Mouse (Mus musculus) olfactory bulb, adult 2 months (tissue): ENCODE data around the gene Rxfp4. TPM values are rescaled to one million over a fixed set of nuclear protein-coding genes. Genes with fewer than 3 reads are reported as not detected.

ENCODE experiments used
- H3K27ac ChIP-seq: fragments of 200-500 bp; 2 replicates; pipeline ENCODE4 v1.5.1; 2012; ENCODE audit warnings: low read depth, low read length; ENCODE audit not compliant: insufficient read depth
- H3K4me1 ChIP-seq: fragments of 200-500 bp; 2 replicates; pipeline ENCODE4 v1.6.1; 2012; ENCODE audit warnings: low read length; ENCODE audit not compliant: control insufficient read depth, insufficient read depth
- H3K4me3 ChIP-seq: fragments of 200-500 bp; 2 replicates; pipeline ENCODE4 v1.5.1; 2012; ENCODE audit warnings: mild to moderate bottlenecking, low read depth, low read length, moderate library complexity; ENCODE audit not compliant: insufficient read depth
- CTCF ChIP-seq: fragments of 200-500 bp; IDR thresholded peaks from 2 replicates; pipeline ENCODE4 v1.5.1; 2012; ENCODE audit warnings: low read depth, mild to moderate bottlenecking, low read length, moderate library complexity; ENCODE audit not compliant: insufficient read depth
- POLR2A ChIP-seq: fragments of 200-500 bp; IDR thresholded peaks from 2 replicates; pipeline ENCODE4 v1.6.1; 2012; ENCODE audit warnings: mild to moderate bottlenecking, low read depth, low read length, moderate library complexity; ENCODE audit not compliant: insufficient read depth
- WGBS: fragments of 180-500 bp; shearing (Covaris S2); methylation state at CpG from one replicate; pipeline ENCODE4 v1.1.7; 2018; 5-methylcytosine and 5-hydroxymethylcytosine counted together
- polyA plus RNA-seq: library from polyadenylated mRNA; stranded (reverse); fragments of >200 nt; gene quantifications from 2 replicates; pipeline ENCODE4 v1.2.4, GENCODE M21; 2012; ENCODE audit warnings: low replicate concordance; ENCODE audit not compliant: missing spikeins, insufficient read depth, insufficient read length

Gene Rxfp4
- polyA plus RNA-seq, 1 experiment: not detected

DNA sequence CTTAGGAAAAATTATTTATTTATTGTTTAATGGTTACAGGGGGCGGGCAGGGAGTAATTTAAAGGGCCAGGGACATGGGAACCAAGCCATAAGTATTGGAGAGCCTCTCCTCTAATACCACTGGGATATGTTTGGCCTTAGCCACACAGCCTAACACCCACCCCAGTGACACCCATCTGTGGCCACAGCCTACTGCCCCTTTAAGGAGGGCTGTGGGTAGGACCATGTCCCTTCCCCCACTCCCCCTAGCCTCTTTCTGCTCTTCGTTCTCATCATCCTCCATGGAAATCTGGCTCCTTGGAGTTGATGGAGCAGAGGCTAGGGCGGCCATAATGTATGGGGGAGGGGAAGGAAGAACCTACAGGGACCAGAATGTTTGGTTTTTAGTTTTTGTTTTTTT lies 5.9 kb downstream of the Rxfp4 start:
- no peak overlapping the region for H3K4me3 ChIP-seq
- no peak overlapping the region for H3K27ac ChIP-seq
- 66% methylated on average over 3 of the region's 3 CpGs for WGBS
- no peak for TF ChIP-seq POLR2A
- TF ChIP-seq CTCF: no peak
- H3K4me1 ChIP-seq: peaks cover 16% of the 10 kb centered on the region

DNA sequence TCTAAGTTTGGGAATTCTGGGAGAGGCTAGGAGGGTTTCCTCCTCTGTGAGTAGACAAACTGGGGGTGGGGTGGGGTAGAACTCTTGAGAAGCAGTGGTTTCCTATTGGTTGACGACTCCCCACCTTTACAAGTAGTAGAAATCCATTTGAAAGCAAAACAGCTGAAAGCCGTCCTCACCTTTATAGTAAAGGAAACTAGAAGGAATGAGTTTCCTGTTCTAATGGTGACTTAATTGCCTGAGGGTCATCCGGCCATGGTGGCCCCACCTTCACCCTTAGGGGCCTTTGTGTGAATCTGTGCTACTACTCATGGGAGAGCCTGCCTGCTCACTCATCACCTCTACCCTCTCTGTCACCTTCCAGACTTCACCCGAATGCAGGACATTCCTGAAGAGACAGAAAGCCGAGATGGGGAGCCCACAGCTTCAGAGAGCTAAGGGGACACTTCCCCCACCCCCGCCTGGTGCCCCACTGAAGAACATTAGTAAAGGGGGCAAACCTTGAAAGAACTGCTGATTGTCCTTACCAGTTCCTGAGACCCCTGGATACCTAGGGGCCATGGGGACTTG lies 6.4 kb downstream of the Rxfp4 start:
- Histone ChIP-seq H3K4me1 (peaks cover 16% of the 10 kb centered on the region), H3K27ac (no peak overlapping the region), H3K4me3 (no peak overlapping the region)
- 76% methylated on average over 6 of the region's 6 CpGs for WGBS
- TF ChIP-seq POLR2A (no peak), CTCF (no peak)

DNA sequence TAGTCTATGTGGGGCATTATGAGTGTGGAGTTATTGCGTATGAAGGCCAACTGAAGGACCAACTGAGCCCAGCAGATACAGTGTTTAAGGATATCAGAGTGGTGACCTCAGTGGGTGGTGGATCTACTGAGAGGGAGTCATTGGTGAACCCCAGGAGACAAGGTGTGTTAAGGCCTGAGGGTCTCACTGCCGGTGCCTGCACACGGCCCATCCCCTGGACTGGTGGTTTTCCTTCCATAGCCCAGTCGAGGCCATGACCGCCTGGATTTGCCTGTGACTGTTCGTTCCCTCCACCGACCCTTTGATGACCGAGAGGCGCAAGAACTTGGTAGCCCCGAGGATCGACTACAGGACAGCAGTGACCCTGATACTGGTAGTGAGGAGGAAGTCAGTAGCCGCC lies 7.0 kb downstream of the Rxfp4 start:
- no peak overlapping the region for H3K27ac ChIP-seq
- 93% methylated on average over 12 of the region's 12 CpGs for WGBS
- no peak overlapping the region for H3K4me3 ChIP-seq
- peaks cover 16% of the 10 kb centered on the region for H3K4me1 ChIP-seq
- TF ChIP-seq POLR2A (no peak), CTCF (no peak)

DNA sequence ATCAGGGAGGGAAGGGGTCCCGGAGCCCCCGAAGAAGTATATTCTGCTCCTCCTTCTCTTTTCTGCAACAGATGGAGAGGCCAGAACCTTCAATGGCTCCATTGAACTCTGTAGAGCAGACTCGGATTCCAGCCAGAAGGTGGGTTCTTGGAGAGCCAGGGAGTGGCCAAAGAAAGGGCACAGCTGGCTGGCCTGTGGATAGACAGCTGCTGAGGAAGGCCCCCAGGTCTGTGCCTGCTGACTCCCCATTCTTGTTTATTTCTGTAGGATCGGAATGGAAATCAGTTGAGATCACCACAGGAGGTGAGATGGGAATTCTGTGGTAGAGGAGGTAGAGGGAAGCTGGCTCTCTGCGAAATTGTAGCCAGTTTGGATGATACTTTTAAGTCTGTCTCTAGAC lies 9.9 kb downstream of the Rxfp4 start:
- no peak overlapping the region for H3K4me3 ChIP-seq
- WGBS: 78% methylated on average over 5 of the region's 5 CpGs
- no peak overlapping the region for H3K27ac ChIP-seq

DNA sequence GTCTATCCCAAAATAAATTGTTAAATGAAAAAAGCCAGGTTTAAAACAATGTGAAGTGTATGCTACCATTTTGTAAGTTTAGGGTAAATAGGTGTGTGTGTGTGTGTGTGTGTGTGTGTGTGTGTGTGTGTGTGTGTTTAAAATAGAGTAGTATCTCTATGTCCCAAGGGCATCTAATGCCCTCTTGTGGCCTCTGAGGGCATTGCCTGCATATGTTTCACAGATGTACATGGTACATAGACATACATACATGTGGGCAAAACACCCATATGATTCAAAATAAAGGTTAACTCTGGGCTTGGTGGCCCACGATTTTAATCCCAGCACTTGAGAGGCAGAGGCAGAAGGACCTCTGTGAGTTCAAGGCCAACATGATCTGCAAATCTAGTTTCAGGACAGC lies 12.3 kb downstream of the Rxfp4 start:
- H3K4me1 ChIP-seq: peaks cover 18% of the 10 kb centered on the region
- 61% methylated on average over 1 of the region's 1 CpGs for WGBS
- no peak overlapping the region for H3K27ac ChIP-seq
- no peak for TF ChIP-seq CTCF
- no peak for TF ChIP-seq POLR2A
- no peak overlapping the region for H3K4me3 ChIP-seq

More for the DNA sequence above, 9.9 kb downstream of the Rxfp4 start:
- TF ChIP-seq CTCF (no peak), POLR2A (no peak)
- peaks cover 4% of the 10 kb centered on the region for H3K4me1 ChIP-seq

DNA sequence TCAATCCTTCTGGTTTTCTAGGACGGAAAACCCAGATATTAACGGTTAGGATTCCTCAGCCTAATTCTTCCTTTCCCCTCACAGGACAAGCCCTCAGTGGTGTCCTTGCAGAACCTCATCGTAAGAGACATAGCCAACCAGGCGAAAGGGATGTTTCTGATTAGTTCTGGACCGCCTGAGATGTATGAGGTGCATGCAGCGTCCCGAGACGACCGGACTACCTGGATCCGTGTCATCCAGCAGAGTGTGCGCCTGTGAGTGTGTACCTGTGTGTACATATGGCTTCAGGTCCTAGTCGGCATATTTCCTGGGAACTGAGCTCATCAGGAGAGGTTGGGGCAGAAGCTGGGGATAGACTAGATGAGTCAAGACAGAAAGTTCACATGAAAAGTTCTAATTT lies 13.7 kb downstream of the Rxfp4 start:
- Histone ChIP-seq H3K4me1 (peaks cover 30% of the 10 kb centered on the region), H3K4me3 (no peak overlapping the region), H3K27ac (no peak overlapping the region)
- TF ChIP-seq POLR2A (no peak), CTCF (no peak)
- WGBS: 94% methylated on average over 12 of the region's 12 CpGs

DNA sequence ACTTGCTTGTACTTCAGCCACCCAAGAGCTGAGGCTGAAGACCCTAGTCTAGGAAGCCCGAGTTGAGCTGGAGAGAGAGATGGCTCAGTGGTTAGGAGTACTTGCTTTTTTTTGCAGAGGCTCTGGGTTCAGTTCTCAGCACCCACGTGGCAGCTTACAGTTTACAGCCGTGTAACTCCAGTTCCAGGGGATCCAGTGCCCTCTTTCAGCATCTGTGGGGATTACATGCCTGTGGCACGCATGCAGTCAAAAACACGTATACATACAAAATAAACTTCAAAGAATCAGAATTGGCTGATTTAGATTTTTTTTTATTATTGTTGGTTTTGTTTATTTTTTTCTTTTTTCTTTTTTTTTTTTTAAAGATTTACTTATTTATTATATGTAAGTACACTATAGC lies 15.8 kb downstream of the Rxfp4 start:
- TF ChIP-seq CTCF: no peak
- no peak for TF ChIP-seq POLR2A
- Histone ChIP-seq H3K4me3 (no peak overlapping the region), H3K4me1 (peaks cover 46% of the 10 kb centered on the region), H3K27ac (peak overlapping the region; percentile 92; the same call in 1 of the 2 replicates)
- 90% methylated on average over 5 of the region's 5 CpGs for WGBS

DNA sequence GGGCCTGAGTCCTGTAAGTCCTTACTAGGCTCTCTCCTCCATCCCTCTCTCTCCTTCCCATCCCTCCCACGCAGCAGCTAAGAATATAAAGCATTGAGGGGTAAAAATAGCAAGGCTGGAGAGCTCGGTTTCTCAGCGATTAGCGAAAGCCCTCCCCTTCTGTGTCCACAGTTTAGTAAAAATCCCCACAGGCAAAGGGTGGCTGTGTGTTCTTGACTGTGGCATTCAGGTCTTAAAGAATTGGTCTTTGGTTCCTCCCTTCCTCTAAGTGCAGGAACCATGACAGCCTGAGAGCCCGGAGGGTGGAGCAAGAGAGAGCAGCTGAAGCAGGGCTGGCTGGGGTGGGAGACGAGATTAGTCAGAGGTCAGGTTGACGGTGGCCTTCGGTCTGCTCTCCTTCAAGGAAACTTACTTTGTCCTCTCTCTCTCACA lies 16.4 kb downstream of the Rxfp4 start:
- H3K27ac ChIP-seq: peak overlapping the region; percentile 92
- H3K4me1 ChIP-seq: peaks cover 51% of the 10 kb centered on the region
- TF ChIP-seq POLR2A: no peak
- no peak for TF ChIP-seq CTCF
- 31% methylated on average over 8 of the region's 8 CpGs for WGBS
- H3K4me3 ChIP-seq: peak overlapping the region; percentile 11; the same call in 1 of the 2 replicates

DNA sequence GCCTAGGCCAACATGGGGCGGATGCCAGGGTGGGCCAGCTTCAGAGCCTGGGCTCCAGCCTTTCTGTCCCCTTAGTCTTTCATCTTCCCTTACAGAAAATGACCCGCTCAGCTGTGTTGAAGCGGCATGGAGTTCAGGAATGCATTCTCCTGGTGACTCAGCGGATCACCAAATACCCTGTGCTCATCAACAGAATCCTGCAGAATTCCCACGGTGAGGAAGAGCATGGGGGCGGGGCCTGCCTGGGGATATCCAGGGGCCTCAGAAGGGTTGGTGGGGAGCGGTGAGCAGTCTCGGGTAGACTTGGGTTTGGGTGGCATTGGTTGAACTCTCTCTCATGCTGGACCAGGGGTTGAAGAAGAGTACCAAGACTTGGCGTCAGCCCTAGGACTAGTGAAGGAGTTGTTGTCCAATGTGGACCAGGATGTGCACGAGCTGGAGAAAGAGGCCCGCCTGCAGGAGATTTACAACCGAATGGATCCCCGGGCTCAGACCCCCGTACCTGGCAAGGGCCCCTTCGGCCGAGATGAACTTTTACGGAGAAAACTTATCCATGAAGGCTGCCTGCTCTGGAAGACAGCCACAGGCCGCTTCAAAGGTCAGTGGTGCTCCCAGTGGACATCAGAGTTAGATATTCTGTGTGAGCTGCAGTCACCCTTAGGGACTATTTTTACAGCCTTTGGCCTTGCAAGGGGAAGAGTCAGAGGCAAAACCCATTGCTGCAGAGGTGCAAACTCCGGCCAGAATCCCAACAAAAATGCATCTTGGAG lies 17.3 kb downstream of the Rxfp4 start:
- peak overlapping the region; percentile 92 for H3K27ac ChIP-seq
- H3K4me3 ChIP-seq: no peak overlapping the region
- 72% methylated on average over 19 of the region's 19 CpGs for WGBS
- peaks cover 59% of the 10 kb centered on the region for H3K4me1 ChIP-seq
- no peak for TF ChIP-seq CTCF
- no peak for TF ChIP-seq POLR2A

DNA sequence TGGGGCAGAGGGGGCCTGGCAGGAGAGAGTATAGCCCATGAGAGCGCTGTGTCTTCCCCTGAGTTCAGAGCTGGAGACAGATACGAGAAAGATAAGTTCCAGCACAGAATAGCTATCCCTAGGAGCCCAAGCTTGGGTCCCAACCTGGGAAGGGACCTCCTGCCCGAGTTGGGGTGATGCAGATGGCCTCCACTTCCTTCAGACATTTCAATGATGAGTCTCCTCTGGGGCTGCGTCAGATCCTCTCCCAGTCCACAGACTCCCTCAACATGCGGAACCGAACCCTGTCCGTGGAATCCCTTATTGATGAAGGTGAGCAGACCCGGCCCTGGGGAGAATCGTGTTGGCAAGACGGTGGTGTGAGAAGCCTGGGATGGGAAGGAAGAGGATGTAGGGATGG lies 19.9 kb downstream of the Rxfp4 start:
- peaks cover 75% of the 10 kb centered on the region for H3K4me1 ChIP-seq
- no peak overlapping the region for H3K4me3 ChIP-seq
- TF ChIP-seq CTCF: no peak
- no peak for TF ChIP-seq POLR2A
- WGBS: 87% methylated on average over 10 of the region's 10 CpGs
- no peak overlapping the region for H3K27ac ChIP-seq
